Mouse (Mus musculus): ENCODE measurements around the gene Pxt1.

The Pxt1 gene

GRCm38 (mm10) chr17:28915060-28915628 is 28.5 kb downstream of the Pxt1 start, which contains the start of gene 4930539E08Rik:
Gene 4930539E08Rik, minus strand, starts transcription at chr17:28915324.
- no peak for DNase-seq (ENCODE audit: low spot score in 2 of 2)

DNA sequence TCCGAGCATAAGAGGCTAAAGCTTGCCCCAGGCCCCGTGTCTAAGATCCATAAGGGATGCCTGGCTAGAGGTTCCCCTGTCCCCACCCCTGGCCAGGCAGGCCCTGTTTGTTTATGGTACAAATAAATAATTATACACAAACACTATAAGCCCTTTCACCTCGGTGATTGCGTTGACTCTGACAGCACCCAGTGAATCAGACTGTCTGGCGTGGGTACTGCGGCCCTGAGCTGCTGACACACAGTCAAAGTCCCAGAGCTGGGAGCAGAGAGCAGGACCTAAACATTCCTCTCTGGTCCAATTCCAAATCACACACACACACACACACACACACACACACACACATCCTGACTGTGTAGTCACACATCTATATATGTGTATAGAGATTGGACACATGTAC is 29.7 kb downstream of the Pxt1 start:
- DNase-seq (ENCODE audit: low spot score in 2 of 2), result no peak

GRCm38 (mm10) chr17:28913200-28913599 is 30.4 kb downstream of the Pxt1 start:
- DNase-seq (ENCODE audit: low spot score in 2 of 2), result no peak

DNA sequence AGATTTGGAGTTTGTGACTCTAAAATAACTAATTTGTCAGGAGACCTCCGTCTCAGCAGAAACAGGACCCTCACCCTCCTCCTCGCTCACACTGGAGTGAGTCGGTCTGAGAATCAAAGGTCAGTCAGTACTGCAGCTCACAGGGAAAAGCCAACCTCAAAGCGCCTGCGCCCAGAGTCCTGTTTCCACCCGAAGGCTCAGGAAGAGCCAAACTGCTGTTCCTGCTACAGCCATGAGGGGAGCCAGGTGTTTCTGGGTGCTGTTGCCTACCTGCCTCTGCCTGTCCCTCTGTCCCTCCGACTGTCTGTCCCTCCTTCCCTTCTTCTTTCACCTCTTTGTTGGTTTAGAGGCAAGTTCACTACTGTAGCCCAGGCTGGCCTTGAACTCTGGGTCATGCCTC is 33.5 kb downstream of the Pxt1 start:
- DNase-seq (ENCODE audit: low spot score in 2 of 2), result no peak

DNA sequence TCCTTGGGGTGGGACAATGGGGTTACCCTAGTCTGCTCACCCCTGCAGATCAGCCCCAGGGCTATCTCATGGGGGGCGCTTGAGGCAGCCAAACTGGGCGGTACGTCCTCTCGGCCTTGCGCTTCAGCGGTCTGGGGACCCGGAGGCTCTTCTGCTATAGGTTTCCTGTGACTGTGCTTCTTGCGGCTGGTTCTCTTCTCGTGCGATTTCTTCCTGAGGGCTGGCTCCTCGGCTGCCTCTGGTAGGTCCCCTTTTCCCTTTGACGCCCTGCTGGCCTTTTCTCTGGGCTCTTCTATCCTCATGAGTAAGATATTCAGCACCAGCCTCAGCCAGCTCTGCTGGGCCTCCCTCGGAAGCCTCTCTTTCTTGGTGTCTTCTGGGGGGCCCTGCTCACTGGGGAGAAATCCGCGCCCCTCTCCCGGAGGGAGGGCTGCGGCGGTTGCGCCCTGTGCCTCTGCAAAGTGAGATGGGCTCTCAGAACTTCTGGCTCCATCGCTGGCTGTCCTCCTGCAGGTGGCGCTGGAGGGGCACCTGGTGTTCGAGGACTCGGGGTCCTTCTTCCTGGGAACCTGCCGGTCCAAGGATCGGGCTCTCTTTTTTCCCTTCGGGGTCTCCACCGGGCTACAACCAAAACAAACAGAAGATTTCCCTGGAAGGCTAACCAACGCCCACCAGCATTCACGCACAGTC is 34.2 kb downstream of the Pxt1 start:
- peak; percentile 36 to 37 for DNase-seq (ENCODE audit: low spot score in 2 of 2)

DNA sequence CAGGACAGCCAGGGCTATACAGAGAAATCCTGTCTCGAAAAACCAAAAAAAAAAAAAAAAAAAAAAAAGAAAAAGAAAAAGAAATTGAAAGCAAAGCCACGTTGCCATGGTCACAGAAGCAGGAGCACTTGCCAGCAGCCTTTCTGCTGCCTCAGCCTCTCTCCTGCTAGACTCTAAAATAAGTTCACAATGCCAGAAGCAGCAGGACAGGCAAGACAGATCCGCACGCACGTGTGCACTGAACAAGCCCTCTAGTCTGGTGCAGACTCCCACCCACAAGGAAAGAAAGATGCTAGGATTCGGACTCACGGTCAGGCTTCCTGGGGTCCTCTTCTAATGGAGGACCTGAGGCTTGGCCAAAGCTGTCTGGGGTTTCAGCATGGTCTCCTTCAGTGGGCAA is 35.7 kb downstream of the Pxt1 start:
- peak; percentile 62 to 64 for DNase-seq (ENCODE audit: low spot score in 2 of 2)

DNA sequence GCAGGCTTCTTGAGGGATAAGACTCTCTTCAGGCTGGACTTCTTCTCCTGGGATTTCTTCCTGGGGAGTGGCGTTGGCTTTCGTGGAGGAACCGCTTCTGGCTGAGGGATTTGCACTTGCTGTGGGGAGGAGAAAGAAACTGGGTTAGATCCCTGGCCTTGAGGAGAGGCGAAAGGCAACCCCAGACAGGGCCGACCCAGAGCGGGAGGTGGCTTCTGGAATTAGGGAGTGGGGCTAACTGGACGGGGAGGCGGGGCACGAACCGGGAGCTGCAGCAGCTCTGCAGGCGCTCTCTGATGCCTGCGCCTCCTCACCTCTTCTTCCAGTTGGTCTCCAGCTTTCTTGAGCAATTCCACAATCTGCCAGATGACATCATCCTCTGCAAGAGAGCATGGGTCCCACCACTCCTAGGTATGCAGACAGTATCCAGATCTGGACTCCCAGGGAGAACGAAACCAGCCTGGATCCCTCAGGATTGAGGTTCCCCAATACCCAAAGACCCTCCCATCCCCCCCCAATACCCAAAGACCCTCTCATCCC is 38.2 kb downstream of the Pxt1 start:
- DNase-seq (ENCODE audit: low spot score in 2 of 2), result peak in 1 of 2 experiments; percentile 25

- DNase-seq (ENCODE audit: low spot score in 2 of 2), result peak; percentile 70 to 73
These were observed 38.9 kb downstream of the Pxt1 start for GRCm38 (mm10) chr17:28904546-28905376.

GRCm38 (mm10) chr17:28901559-28901958 is 42.1 kb downstream of the Pxt1 start:
- no peak for DNase-seq (ENCODE audit: low spot score in 2 of 2)

GRCm38 (mm10) chr17:28899427-28899826 is 44.2 kb downstream of the Pxt1 start:
- DNase-seq (ENCODE audit: low spot score in 2 of 2), result no peak

- DNase-seq (ENCODE audit: low spot score in 2 of 2), result no peak
These were observed 45.4 kb downstream of the Pxt1 start for GRCm38 (mm10) chr17:28898249-28898648.

GRCm38 (mm10) chr17:28897817-28898216 is 45.8 kb downstream of the Pxt1 start:
- no peak for DNase-seq (ENCODE audit: low spot score in 2 of 2)

GRCm38 (mm10) chr17:28896095-28896780 is 47.4 kb downstream of the Pxt1 start:
- DNase-seq (ENCODE audit: low spot score in 2 of 2), result no peak

DNA sequence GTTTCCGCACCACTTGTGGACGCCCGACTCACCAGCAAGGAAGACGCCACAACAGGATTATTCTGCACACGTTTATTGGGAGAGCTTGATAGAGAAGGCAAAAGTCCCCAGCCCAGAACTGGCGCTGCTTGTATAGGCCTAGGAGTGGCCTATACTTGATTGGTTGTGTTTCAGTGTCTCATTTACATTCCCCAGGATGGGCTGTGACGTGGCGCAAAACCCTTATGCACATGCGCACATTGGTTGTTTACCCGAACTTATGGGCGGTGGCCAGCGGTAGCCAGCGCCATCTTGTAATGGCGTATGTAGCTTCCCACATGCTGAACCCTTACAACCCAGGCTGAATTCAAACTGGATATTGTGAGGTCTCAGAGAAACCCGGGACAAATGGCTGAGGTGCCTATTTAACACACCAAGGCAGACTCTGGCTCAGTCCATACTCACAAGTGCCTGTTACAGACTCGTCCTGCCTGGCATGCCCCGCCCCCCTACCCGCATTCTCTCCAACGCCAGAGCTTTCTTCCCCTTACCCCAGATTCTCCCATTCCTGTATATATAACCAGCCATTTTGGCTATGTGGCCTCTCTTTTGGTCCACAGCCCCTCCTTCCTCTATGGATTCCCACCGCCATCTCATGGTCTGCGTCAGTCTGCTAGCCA is 48.3 kb downstream of the Pxt1 start:
- no peak for DNase-seq (ENCODE audit: low spot score in 2 of 2)

GRCm38 (mm10) chr17:28894050-28894767 is 49.4 kb downstream of the Pxt1 start:
- no peak for DNase-seq (ENCODE audit: low spot score in 2 of 2)

DNA sequence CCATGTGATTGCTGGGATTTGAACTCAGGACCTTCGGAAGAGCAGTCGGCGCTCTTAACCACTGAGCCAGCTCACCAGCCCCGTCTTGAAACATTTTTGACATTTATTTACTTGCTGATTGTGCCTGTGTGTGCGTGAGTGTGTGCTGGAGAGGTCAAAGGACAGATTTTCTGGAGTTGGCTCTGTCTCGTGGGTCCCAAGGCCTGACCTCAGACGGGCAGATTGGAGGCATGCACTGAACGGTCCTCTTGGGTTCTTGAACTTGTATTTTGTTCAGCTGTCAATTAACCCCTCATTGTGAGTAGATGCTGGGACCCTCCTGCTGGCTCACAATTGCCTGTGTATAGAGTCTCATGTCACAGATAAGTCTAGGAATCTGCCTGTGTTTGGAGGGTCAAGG is 57.4 kb downstream of the Pxt1 start:
- DNase-seq (ENCODE audit: low spot score in 2 of 2), result no peak

DNA sequence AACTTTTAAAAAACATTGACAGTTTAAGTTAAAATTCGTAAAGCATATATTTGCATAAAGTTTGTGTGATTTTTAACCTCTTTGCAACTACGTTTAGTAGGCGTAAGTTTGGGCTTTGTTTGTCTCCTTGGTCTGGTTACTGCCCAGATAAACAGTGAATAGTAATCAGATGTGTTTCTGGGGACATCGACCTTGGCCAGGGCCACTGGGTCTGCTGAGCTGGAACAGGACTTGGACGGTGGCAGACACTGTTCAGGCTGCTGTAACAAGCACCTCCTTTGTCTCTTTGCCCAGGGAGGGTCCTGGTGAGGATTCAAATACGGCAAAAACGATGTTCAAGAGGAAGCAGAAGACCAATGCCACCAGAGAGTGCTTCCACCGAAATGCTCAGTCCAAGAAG is 58.4 kb downstream of the Pxt1 start:
- DNase-seq (ENCODE audit: low spot score in 2 of 2), result no peak
